Mouse (Mus musculus) spleen, postnatal 4 days (tissue): ENCODE data around the gene Rhobtb1.

Experiments
- DNase-seq, 2 experiments: peaks; one replicate each; pipeline ENCODE4 v3.0.0; 2022; ENCODE audit warnings: low spot score in 2 of 2

The Rhobtb1 gene

GRCm38 (mm10) chr10:69274275-69274674 is 123.0 kb downstream of the Rhobtb1 start:
- no peak for DNase-seq

- DNase-seq = no peak
Measured at GRCm38 (mm10) chr10:69274705-69275104, 123.5 kb downstream of the Rhobtb1 start.

- no peak for DNase-seq
Measured at GRCm38 (mm10) chr10:69275811-69276775, 124.9 kb downstream of the Rhobtb1 start.

- no peak for DNase-seq
Measured at GRCm38 (mm10) chr10:69276920-69277435, 125.7 kb downstream of the Rhobtb1 start.

- no peak for DNase-seq
Measured at GRCm38 (mm10) chr10:69278764-69279606, 127.8 kb downstream of the Rhobtb1 start.

- no peak for DNase-seq
Measured at GRCm38 (mm10) chr10:69279607-69279978, 128.4 kb downstream of the Rhobtb1 start.

GRCm38 (mm10) chr10:69286939-69287338 is 135.7 kb downstream of the Rhobtb1 start:
- no peak for DNase-seq

- DNase-seq = no peak
Measured at GRCm38 (mm10) chr10:69288086-69288485, 136.9 kb downstream of the Rhobtb1 start.

- no peak for DNase-seq
Measured at GRCm38 (mm10) chr10:69288720-69289119, 137.5 kb downstream of the Rhobtb1 start.

- no peak for DNase-seq
Measured at GRCm38 (mm10) chr10:69290736-69291135, 139.5 kb downstream of the Rhobtb1 start.

GRCm38 (mm10) chr10:69295919-69296318 is 144.7 kb downstream of the Rhobtb1 start:
- DNase-seq = no peak

- DNase-seq = no peak
Measured at GRCm38 (mm10) chr10:69299985-69300384, 148.8 kb downstream of the Rhobtb1 start.

- no peak for DNase-seq
Measured at GRCm38 (mm10) chr10:69302667-69303066, 151.4 kb downstream of the Rhobtb1 start.

- no peak for DNase-seq
Measured at GRCm38 (mm10) chr10:69304819-69305218, 153.6 kb downstream of the Rhobtb1 start.

- no peak for DNase-seq
Measured at GRCm38 (mm10) chr10:69305600-69305999, 154.4 kb downstream of the Rhobtb1 start.

GRCm38 (mm10) chr10:69306205-69306604 is 155.0 kb downstream of the Rhobtb1 start:
- peak; percentile 31 to 80 for DNase-seq

GRCm38 (mm10) chr10:69307067-69307466 is 155.8 kb downstream of the Rhobtb1 start:
- DNase-seq = peak; percentile 40 to 73

- DNase-seq = no peak
Measured at GRCm38 (mm10) chr10:69309109-69309508, 157.9 kb downstream of the Rhobtb1 start.

- DNase-seq = no peak
Measured at GRCm38 (mm10) chr10:69311867-69312266, 160.6 kb downstream of the Rhobtb1 start.

GRCm38 (mm10) chr10:69313944-69314343 is 162.7 kb downstream of the Rhobtb1 start:
- DNase-seq = no peak

GRCm38 (mm10) chr10:69318514-69318913 is 167.3 kb downstream of the Rhobtb1 start:
- no peak for DNase-seq
